Mouse (Mus musculus) liver, embryonic 16.5 days (tissue): ENCODE measurements around the gene Slc16a6. TPM values are rescaled to one million over a fixed set of nuclear protein-coding genes. Genes with fewer than 3 reads are reported as not detected.

Source experiments
- ATAC-seq: fragments of 200-750 bp; cut with Nextera tagmentation; 2 replicates; pipeline ENCODE4 v1.8.0; 2017; ENCODE audit warnings: low read depth, mild to moderate bottlenecking, moderate number of reproducible peaks, moderate library complexity
- H3K27ac ChIP-seq: fragments of 300-500 bp; sonication (generic); 2 replicates; pipeline ENCODE4 v1.5.1; 2014; ENCODE audit warnings: mild to moderate bottlenecking, low read length
- H3K27me3 ChIP-seq: fragments of 300-500 bp; sonication (generic); 2 replicates; pipeline ENCODE4 v1.6.1; 2014; ENCODE audit warnings: low read depth, low read length, mixed read lengths; ENCODE audit not compliant: control insufficient read depth, insufficient read depth
- H3K36me3 ChIP-seq: fragments of 300-500 bp; sonication (generic); 2 replicates; pipeline ENCODE4 v1.6.1; 2014; ENCODE audit warnings: mild to moderate bottlenecking; ENCODE audit not compliant: control insufficient read depth, insufficient read depth
- H3K4me1 ChIP-seq: fragments of 300-500 bp; sonication (generic); 2 replicates; pipeline ENCODE4 v1.6.1; 2014; ENCODE audit warnings: low read depth, low read length, mixed read lengths; ENCODE audit not compliant: control insufficient read depth
- H3K4me2 ChIP-seq: fragments of 300-500 bp; sonication (generic); 2 replicates; pipeline ENCODE4 v1.6.1; 2014; ENCODE audit warnings: low read depth, low read length, mixed read lengths
- H3K4me3 ChIP-seq: fragments of 300-500 bp; sonication (generic); 2 replicates; pipeline ENCODE4 v1.5.1; 2014; ENCODE audit warnings: low read depth, mild to moderate bottlenecking, low read length
- H3K9ac ChIP-seq: fragments of 300-500 bp; sonication (generic); 2 replicates; pipeline ENCODE4 v1.6.1; 2014; ENCODE audit warnings: low read depth, low read length
- H3K9me3 ChIP-seq: fragments of 300-500 bp; sonication (generic); replicated peaks from 2 replicates; pipeline ENCODE4 v1.6.1; 2016; ENCODE audit warnings: low read length; ENCODE audit not compliant: control insufficient read depth
- WGBS: fragments of 180-500 bp; shearing (Covaris S2); extraction: QIAGEN DNeasy Blood & Tissue Kit; methylation state at CpG from one replicate; pipeline ENCODE4 v1.1.7; 2014; ENCODE audit not compliant: insufficient replicate concordance; 5-methylcytosine and 5-hydroxymethylcytosine counted together
- polyA plus RNA-seq: library from polyadenylated mRNA; unstranded; fragments of >200 nt; fragmentation: Nextera tagmentation; extraction: Ambion mirVana; gene quantifications from 2 replicates; pipeline ENCODE4 v1.2.1, GENCODE M21; 2015

Slc16a6 gene
- polyA plus RNA-seq, 1 experiment from 2014 or later, result 32.0 TPM

- Histone ChIP-seq H3K27ac (no peak overlapping the region), H3K4me2 (no peak overlapping the region), H3K4me3 (no peak overlapping the region), H3K4me1 (peaks cover 8% of the 10 kb centered on the region), H3K27me3 (no peaks in the 10 kb centered on the region), H3K9ac (no peak overlapping the region), H3K36me3 (no peaks in the 10 kb centered on the region), H3K9me3 (0 out of 2 replicates have a peak, but pooled peaks cover 2% of the 10 kb centered on the region)
- 46% methylated on average over 4 of the region's 4 CpGs for WGBS
- no peak for ATAC-seq
Measured at GRCm38 (mm10) chr11:109419461-109419860, 53.9 kb downstream of the Slc16a6 start.

GRCm38 (mm10) chr11:109417472-109418040 is 55.8 kb downstream of the Slc16a6 start:
- H3K4me3 ChIP-seq, result no peak overlapping the region
- no peak overlapping the region for H3K27ac ChIP-seq
- H3K27me3 ChIP-seq, result no peaks in the 10 kb centered on the region
- 0 out of 2 replicates have a peak, but pooled peaks cover 2% of the 10 kb centered on the region for H3K9me3 ChIP-seq
- no peak overlapping the region for H3K9ac ChIP-seq
- WGBS, result 52% methylated on average over 9 of the region's 9 CpGs
- no peaks in the 10 kb centered on the region; the same call in 1 of the 2 replicates for H3K4me1 ChIP-seq
- H3K36me3 ChIP-seq, result no peaks in the 10 kb centered on the region
- H3K4me2 ChIP-seq, result no peak overlapping the region
- no peak for ATAC-seq

GRCm38 (mm10) chr11:109416709-109417420 is 56.5 kb downstream of the Slc16a6 start:
- H3K36me3 ChIP-seq, result no peaks in the 10 kb centered on the region
- no peak for ATAC-seq
- H3K4me3 ChIP-seq, result no peak overlapping the region
- H3K27me3 ChIP-seq, result no peaks in the 10 kb centered on the region
- WGBS, result 60% methylated on average over 8 of the region's 8 CpGs
- H3K4me2 ChIP-seq, result no peak overlapping the region
- H3K9ac ChIP-seq, result no peak overlapping the region
- no peak overlapping the region for H3K27ac ChIP-seq
- no peaks in the 10 kb centered on the region; the same call in 1 of the 2 replicates for H3K4me1 ChIP-seq
- no peaks in the 10 kb centered on the region for H3K9me3 ChIP-seq

DNA sequence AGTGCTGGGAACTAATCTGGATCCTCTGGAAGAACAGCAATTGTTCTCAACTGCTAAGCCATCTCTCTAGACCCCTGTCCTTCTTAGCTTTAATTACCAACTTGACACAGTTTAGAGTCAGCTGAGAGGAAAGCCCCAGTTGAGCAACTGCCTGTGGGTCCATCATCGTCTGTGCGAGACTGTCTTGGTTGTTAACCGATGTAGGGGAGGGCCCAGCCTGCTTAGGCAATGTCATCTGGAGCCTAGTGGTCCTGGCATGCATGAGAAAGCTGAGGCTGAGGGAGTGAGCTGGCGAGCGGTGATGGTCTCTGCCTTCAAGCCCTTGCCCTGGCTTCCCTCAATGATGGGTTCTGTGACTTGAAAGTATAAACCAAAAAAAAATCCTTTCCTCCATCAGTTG is 58.6 kb downstream of the Slc16a6 start:
- 70% methylated on average over 5 of the region's 5 CpGs for WGBS
- Histone ChIP-seq H3K27me3 (no peaks in the 10 kb centered on the region), H3K9ac (no peak overlapping the region), H3K9me3 (no peaks in the 10 kb centered on the region), H3K36me3 (no peaks in the 10 kb centered on the region), H3K27ac (no peak overlapping the region), H3K4me3 (no peak overlapping the region), H3K4me2 (no peak overlapping the region), H3K4me1 (no peaks in the 10 kb centered on the region)
- ATAC-seq, result no peak

- no peaks in the 10 kb centered on the region for H3K4me1 ChIP-seq
Measured at GRCm38 (mm10) chr11:109413617-109414016, 59.8 kb downstream of the Slc16a6 start, which contains the start of gene 9930022D16Rik. Gene 9930022D16Rik (plus strand): TSS chr11:109413917.

DNA sequence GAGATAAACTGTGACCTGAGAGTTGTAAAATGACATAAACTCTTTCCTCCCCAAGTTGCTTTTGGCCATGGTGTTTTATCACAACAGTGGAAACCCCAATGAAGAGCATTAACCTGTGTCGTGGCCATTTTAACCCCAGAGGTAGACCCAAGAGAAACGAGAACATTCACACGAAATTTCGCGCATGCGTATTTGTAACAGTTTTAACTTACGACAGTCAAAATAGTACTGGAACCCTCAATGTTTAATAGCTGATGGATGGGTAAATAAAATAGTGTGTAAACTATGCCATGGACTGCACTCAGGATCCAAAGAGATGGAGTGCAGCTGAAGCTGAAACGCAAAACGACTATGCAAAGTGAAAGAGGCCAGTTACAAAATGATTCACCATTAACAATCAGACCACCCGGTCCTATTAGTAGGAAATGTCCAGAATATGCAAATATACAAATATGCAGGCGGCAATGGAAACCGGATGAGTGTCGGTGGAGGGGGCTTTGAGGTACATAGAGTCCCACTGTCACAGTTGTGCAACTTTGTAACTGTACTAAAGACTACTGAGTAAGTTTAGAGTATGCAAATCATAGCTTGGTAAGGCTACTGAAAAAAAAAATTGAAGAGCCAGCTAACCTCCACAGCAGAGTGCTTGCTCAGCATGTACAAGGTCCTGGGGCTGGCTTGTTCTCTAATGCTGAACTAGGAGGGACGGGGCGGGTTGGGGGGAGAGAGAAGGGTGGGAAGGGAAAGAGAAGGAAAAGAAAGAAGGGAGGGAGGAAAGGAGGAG is 63.0 kb downstream of the Slc16a6 start:
- Histone ChIP-seq H3K9ac (no peak overlapping the region), H3K27ac (no peak overlapping the region), H3K4me3 (no peak overlapping the region), H3K9me3 (no peaks in the 10 kb centered on the region), H3K27me3 (no peaks in the 10 kb centered on the region), H3K4me1 (no peaks in the 10 kb centered on the region), H3K36me3 (no peaks in the 10 kb centered on the region), H3K4me2 (no peak overlapping the region)
- 76% methylated on average over 15 of the region's 15 CpGs for WGBS
- ATAC-seq, result no peak

More at GRCm38 (mm10) chr11:109413617-109414016, 59.8 kb downstream of the Slc16a6 start, which contains the start of gene 9930022D16Rik:
- Histone ChIP-seq H3K9ac (no peak within 1 kb of the TSS), H3K4me2 (no peak within 1 kb of the TSS), H3K9me3 (no peaks in the 10 kb centered on the region), H3K27me3 (no peaks in the 10 kb centered on the region), H3K36me3 (no peaks in the 10 kb centered on the region), H3K4me3 (no peak within 1 kb of the TSS), H3K27ac (no peak within 1 kb of the TSS)
- 53% methylated on average over 6 of the region's 6 CpGs for WGBS
- ATAC-seq, result peak; percentile 27; the same call in 1 of the 2 replicates

DNA sequence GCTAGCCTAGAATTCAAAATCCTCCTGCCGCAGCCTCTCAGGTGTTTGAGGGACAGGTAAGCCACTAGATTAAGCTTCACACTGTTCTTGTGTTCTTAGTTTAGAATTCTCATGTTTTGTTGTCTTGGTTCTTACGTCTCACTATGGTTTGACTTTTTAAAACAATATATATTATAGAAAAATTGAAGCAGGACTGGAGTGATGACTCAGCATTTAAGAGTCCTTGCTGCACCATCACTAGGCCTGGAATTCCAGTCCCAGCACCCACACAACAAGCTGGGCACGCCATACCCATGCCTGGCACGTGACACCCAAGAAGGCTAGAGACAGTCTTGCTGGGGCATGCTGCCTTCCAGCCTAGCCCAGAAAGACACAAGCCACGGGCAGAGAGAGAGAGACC is 67.0 kb downstream of the Slc16a6 start:
- H3K36me3 ChIP-seq, result no peaks in the 10 kb centered on the region
- H3K9me3 ChIP-seq, result no peaks in the 10 kb centered on the region
- no peak overlapping the region for H3K27ac ChIP-seq
- H3K9ac ChIP-seq, result no peak overlapping the region
- H3K4me1 ChIP-seq, result no peaks in the 10 kb centered on the region
- no peak overlapping the region for H3K4me2 ChIP-seq
- no peak overlapping the region for H3K4me3 ChIP-seq
- 71% methylated on average over 5 of the region's 5 CpGs for WGBS
- ATAC-seq, result no peak
- no peaks in the 10 kb centered on the region for H3K27me3 ChIP-seq
